Mouse (Mus musculus) spleen, adult 2 months (tissue): ENCODE data around the gene Ifnar2.

ENCODE experiments used
- CTCF ChIP-seq: fragments of 200-500 bp; IDR thresholded peaks from 2 replicates; pipeline ENCODE4 v1.5.1; 2011; ENCODE audit warnings: mild to moderate bottlenecking, inconsistent platforms; ENCODE audit not compliant: insufficient read depth, insufficient read length, insufficient replicate concordance; ENCODE audit errors: extremely low read depth
- POLR2A ChIP-seq: fragments of 200-500 bp; IDR thresholded peaks from 2 replicates; pipeline ENCODE4 v1.6.1; 2011; ENCODE audit warnings: low read depth, low read length, inconsistent platforms

DNA sequence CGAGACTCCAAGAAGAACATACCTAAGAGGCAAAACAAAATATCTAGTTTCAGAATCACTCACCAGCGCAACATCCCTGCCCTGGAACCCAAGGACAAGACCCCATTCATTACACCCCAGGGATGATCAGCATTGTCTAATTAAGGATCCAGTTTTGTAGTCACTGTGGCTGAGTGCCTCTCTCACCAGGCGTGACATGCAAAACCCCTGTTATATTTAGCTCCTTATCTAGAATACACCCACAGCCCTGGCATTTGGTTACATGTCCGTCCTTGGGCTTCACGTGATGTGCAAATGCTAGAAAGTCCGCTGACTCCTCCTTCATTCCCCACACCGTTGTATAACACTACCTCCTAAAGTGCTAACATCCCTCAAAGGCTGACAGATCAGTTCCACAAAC is 44.4 kb downstream of the Ifnar2 start:
- no peak for TF ChIP-seq POLR2A
- no peak for TF ChIP-seq CTCF
